Mouse (Mus musculus) embryonic stem cell, embryonic (primary cell): ENCODE measurements around the gene Rnase4.

Experiments
- CTCF ChIA-PET, 4 experiments: fragments of 300-600 bp in 2 of 4; fragments of 350-600 bp in 2 of 4; sonication (Branson Sonifier 250); formaldehyde crosslinking; loops; one replicate each; lab custom pipeline; 2022; ENCODE audit warnings: inconsistent platforms in 2 of 4; lab: Charles Lee
- POLR2A ChIA-PET, 4 experiments: fragments of 300-600 bp in 2 of 4; fragments of 350-600 bp in 2 of 4; sonication (Branson Sonifier 250); formaldehyde crosslinking; loops; one replicate each; lab custom pipeline; 2022; ENCODE audit warnings: antibody characterized with exemption in 4 of 4, inconsistent platforms in 1 of 4; lab: Charles Lee

The Rnase4 gene

DNA sequence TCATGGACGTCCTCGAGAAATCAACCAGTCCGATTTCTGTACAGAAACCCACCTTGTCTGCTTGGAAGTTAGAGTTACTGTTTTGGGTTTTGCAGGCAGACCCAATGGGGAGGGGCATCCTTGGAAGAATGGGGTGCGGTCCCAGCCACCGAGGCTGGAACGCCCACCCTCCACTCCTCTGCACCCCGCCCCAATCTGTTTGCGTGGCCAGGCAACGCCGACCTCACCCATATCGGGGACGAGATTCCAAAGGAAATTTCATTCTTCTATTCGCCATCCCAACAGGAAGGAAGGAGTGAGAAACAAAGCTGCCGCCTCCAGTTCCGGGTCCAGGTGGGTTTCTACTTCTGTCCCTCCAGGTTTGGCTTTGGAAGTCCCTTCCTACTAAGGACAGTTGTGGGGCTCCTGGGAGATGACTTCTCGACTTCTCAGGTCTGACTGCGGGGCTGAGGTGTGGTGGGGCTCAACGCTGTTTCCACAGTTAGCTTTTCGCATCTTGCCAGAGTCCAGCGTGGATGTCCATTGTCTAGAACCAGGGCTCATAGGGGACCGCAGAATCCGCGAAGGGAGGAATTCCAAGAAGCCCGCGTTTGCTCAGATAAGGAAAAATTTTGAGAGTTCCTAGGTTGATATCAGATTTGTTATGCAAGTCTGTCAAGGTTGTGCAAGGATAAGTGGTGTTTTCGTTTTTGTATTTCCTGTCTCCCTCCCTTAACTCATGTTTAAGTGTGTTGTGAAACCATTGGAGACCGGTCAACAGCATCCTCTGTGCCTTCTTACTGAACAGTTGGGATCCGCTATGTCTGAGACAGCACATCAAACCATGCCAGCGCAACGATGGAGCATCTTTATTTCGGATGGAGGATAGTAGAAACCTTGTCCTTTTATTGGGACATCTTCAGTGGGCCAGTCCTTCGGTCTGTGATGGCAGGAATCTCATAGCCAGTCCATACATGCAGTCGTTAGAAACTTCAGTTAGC is at the start of gene Rnase4, which contains the start of gene Ang:
Gene Rnase4 (plus strand): TSS at position 157 of the 980 bp plus-strand sequence.
Gene Ang (plus strand): TSS at position 230 of the 980 bp plus-strand sequence.
- CTCF ChIA-PET, result interaction anchor here in 2 of 4 experiments (1.0 to 1.6 kb wide), 3 partner anchors 26 to 113 kb away, joined by 3 read pairs; no protein-coding TSS in a partner anchor
- POLR2A ChIA-PET, result interaction anchor here in 1 of 4 experiments (0.6 to 2.5 kb wide), 7 partner anchors 23 to 284 kb away, joined by 3 to 12 read pairs (median 3); partner anchors contain the start of genes Ccnb1ip1 and Parp2

DNA sequence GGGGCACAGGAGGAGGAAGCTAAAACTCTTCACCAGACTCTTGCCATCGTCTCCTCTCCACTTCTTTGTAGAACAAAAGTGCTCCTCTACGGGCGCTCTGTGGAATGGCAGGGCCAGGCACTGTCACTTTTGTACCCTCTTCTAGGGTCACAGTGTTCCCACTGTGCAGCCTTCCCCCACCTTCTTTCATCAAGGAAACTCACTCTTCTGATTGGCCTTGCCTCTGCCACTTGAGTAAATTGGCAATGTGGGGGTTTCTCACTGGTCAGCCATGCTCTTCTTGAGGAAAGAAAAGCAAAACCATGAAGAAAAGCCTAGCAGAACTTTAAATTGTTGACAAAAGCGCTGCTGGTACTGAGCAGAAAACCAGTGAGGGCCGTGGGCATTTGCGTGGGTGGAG is 49.1 kb upstream of the Rnase4 start, which contains the start of gene Rnase9:
Gene Rnase9 (minus strand): TSS at position 101 of the 400 bp plus-strand sequence.
- CTCF ChIA-PET, result no interaction called here
- POLR2A ChIA-PET, result interaction anchor here in 1 of 4 experiments (0.5 kb wide), 1 partner anchor 235 kb away, joined by 4 read pairs; no protein-coding TSS in a partner anchor

DNA sequence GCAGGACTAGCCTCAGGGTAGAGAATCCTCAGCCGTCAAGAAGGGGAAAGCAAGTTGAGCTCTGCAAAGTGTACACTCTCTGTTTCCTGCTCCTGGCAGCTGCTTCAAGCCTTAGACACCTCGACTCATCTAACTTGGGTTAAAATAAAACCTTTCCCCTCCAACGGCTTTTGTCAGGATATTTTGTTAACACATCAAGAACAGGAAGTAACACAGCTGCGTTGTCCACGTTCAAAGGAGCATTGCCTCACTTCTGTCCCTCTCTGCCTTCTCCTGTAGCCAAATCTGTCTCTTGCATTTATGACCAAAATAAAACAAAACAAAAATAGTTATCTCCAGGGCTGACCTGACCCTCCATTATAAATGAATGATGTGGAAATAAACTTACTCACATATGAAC is 43.0 kb upstream of the Rnase4 start:
- ChIA-PET POLR2A (no interaction called here), CTCF (no interaction called here)

- CTCF ChIA-PET, result no interaction called here
- POLR2A ChIA-PET, result no interaction called here
These were observed 40.8 kb upstream of the Rnase4 start, which contains the start of gene Rnase11 for GRCm38 (mm10) chr14:51050063-51050462. Rnase11 (minus strand) TSS chr14:51050163.

DNA sequence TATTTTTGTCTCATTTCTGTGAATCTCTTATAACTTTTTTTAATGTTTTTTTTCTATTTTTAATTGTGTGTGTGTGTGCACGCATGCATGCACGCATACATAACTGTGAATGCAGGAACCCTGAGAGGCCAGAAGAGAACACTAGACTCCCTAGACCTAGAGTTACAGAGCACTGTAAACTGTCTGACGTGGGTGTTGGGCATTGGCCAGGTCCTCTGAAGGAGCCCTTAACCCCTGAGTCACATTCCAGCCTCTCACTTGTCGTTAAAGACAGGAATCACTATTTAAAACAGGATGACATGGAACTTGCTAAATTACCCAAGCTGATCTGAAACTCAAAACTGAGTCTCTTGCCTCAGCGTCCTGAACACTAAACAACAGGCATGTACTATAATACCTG is 38.9 kb upstream of the Rnase4 start:
- ChIA-PET POLR2A (no interaction called here), CTCF (interaction anchor here in 1 of 4 experiments (0.5 kb wide), 1 partner anchor 17 kb away, joined by 3 read pairs; no protein-coding TSS in a partner anchor)

- ChIA-PET POLR2A (interaction anchor here in 2 of 4 experiments (1.6 to 1.7 kb wide), 2 partner anchors 18 to 122 kb away, joined by 3 to 6 read pairs; partner anchors contain the start of genes Pip4p1 (in 1 of the 2) and Pnp (in 1 of the 2)), CTCF (interaction anchor here in 1 of 4 experiments (0.8 kb wide), 1 partner anchor 253 kb away, joined by 3 read pairs; no protein-coding TSS in a partner anchor)
These were observed 37.7 kb upstream of the Rnase4 start for GRCm38 (mm10) chr14:51053176-51053575.

DNA sequence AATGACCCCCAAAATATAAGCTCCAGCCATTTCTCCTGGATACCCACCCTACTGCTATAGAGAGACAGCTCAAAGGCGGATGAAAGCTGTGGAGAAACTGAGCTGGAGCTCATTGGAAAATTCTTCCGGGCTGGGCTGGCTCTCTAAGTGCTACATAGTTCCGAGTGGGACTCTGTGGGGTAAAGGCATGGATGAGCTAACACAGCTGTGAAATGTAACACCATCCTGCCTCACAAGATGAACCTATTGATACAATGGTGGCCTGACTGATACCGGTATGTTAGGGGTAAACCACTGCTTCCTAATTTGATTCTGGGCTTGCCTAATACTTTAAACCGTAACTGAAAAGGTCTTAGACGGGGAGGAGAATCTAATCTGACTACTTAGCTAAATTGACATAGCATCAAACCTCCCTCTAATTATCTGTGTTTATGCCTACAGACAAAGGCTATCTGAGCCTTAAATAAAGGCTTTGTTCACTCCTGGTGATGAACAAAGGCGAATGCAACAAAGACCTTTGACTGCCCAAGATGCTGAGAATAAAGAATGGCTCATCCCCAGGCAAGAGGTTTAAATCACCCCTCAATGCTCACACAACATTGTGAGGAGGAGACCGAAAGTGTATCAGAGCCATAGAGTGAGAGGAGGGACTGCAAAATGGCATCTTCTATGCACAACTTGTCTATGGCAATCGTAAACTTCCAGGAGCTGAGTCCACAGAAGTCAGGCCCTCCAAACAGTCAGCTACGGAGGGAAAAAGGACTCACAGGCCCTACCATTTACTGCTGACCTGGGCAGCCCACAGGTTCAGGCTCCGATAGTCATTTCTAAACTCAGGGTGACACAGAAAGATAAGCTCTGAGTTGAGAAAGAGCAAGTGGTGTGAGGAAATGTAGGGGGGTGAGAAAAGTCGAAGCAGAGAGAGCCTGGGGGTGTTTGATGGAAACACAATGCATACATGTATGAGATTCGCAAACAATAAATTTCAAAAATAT is 36.3 kb upstream of the Rnase4 start:
- CTCF ChIA-PET, result interaction anchor here in 2 of 4 experiments (1.0 to 1.1 kb wide), 3 partner anchors 9 to 28 kb away, joined by 3 to 5 read pairs (median 5); no protein-coding TSS in a partner anchor
- POLR2A ChIA-PET, result interaction anchor here in 3 of 4 experiments (0.7 to 1.7 kb wide), 6 partner anchors 9 to 993 kb away, joined by 3 to 10 read pairs (median 3); partner anchors contain the start of genes Pnp (in 2 of the 3) and Pip4p1 (in 1 of the 3)

DNA sequence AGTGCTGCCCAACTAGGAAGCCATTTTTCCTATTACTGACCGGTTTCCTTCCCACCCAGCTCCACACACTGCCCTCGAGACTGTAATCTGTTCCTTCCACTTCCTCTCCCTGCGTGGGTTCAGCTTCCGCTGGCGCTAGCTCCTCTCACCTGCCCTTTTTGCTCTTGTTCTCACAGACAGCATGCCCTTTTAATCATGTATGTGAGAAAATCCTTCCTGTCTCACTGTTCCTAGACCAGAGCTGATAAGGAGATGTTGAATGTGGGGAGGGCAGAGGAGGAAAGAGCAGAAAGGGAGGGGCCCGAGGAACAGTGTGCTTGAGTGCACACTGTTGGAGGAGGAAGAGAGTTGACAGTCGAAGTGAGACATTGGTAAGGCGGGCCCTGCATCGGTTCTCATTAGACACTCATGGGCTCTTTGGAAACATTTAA is 33.5 kb upstream of the Rnase4 start, which contains the start of gene Rnase12:
Gene Rnase12 (minus strand): TSS at position 261 of the 431 bp plus-strand sequence.
- POLR2A ChIA-PET, result interaction anchor here (0.5 to 1.2 kb wide), 8 partner anchors 8 to 258 kb away, joined by 3 to 5 read pairs (median 3); partner anchors contain the start of genes Pip4p1 (in 2 of the 4) and Pnp (in 2 of the 4)

GRCm38 (mm10) chr14:51060761-51061160 is 30.1 kb upstream of the Rnase4 start:
- POLR2A ChIA-PET, result interaction anchor here in 2 of 4 experiments (0.5 to 2.7 kb wide), 5 partner anchors 22 to 261 kb away, joined by 3 to 10 read pairs (median 3); partner anchors contain the start of genes Pip4p1 (in 1 of the 2) and Pnp (in 1 of the 2)

More for the DNA sequence above, 33.5 kb upstream of the Rnase4 start, which contains the start of gene Rnase12:
- CTCF ChIA-PET, result interaction anchor here in 2 of 4 experiments (0.6 to 1.0 kb wide), 4 partner anchors 24 to 257 kb away, joined by 3 to 8 read pairs (median 3); no protein-coding TSS in a partner anchor

GRCm38 (mm10) chr14:51068956-51069355 is 21.9 kb upstream of the Rnase4 start:
- POLR2A ChIA-PET, result interaction anchor here in 2 of 4 experiments (0.6 to 2.6 kb wide), 5 partner anchors 20 to 131 kb away, joined by 3 to 8 read pairs (median 4); partner anchors contain the start of genes Ang (in 1 of the 2) and Rnase4 (in 1 of the 2)
- CTCF ChIA-PET, result interaction anchor here in 3 of 4 experiments (0.6 to 1.1 kb wide), 9 partner anchors 9 to 682 kb away, joined by 3 to 9 read pairs (median 3); no protein-coding TSS in a partner anchor

More at GRCm38 (mm10) chr14:51060761-51061160, 30.1 kb upstream of the Rnase4 start:
- CTCF ChIA-PET, result interaction anchor here in 1 of 4 experiments (0.9 to 1.8 kb wide), 2 partner anchors 33 to 156 kb away, joined by 3 to 4 read pairs; no protein-coding TSS in a partner anchor

- ChIA-PET CTCF (interaction anchor here in 3 of 4 experiments (0.6 to 0.7 kb wide), 7 partner anchors 8 to 683 kb away, joined by 3 to 9 read pairs (median 3); no protein-coding TSS in a partner anchor), POLR2A (interaction anchor here in 2 of 4 experiments (0.6 to 2.6 kb wide), 6 partner anchors 9 to 262 kb away, joined by 3 to 8 read pairs (median 4); partner anchors contain the start of genes Ccnb1ip1 (in 1 of the 2) and Parp2 (in 1 of the 2))
These were observed 21.3 kb upstream of the Rnase4 start for GRCm38 (mm10) chr14:51069617-51070016.

- ChIA-PET CTCF (no interaction called here), POLR2A (no interaction called here)
These were observed 16.5 kb upstream of the Rnase4 start, which contains the start of gene Olfr750 for GRCm38 (mm10) chr14:51074335-51074734. Olfr750 (minus strand) TSS chr14:51074435.

GRCm38 (mm10) chr14:51079180-51079579 is 11.7 kb upstream of the Rnase4 start:
- CTCF ChIA-PET, result interaction anchor here in 1 of 4 experiments (0.7 kb wide), 1 partner anchor 54 kb away, joined by 3 read pairs; no protein-coding TSS in a partner anchor
- POLR2A ChIA-PET, result interaction anchor here in 1 of 4 experiments (0.5 to 2.7 kb wide), 6 partner anchors 9 to 148 kb away, joined by 3 to 7 read pairs (median 4); partner anchors contain the start of genes Pip4p1 and Pnp

- POLR2A ChIA-PET, result interaction anchor here in 1 of 4 experiments (1.1 to 1.3 kb wide), 2 partner anchors 13 to 273 kb away, joined by 4 read pairs; no protein-coding TSS in a partner anchor
- CTCF ChIA-PET, result no interaction called here
These were observed 9.8 kb upstream of the Rnase4 start for GRCm38 (mm10) chr14:51081035-51081434.

GRCm38 (mm10) chr14:51082599-51083581 is 8.0 kb upstream of the Rnase4 start:
- ChIA-PET CTCF (interaction anchor here in 3 of 4 experiments (0.6 to 1.0 kb wide), 4 partner anchors 18 to 94 kb away, joined by 3 read pairs; no protein-coding TSS in a partner anchor), POLR2A (interaction anchor here in 3 of 4 experiments (0.5 to 1.4 kb wide), 8 partner anchors 9 to 1086 kb away, joined by 3 to 9 read pairs (median 3); partner anchors contain the start of genes Ccnb1ip1 (in 1 of the 3), Parp2 (in 1 of the 3) and Ttc5 (in 1 of the 3))
